Mouse (Mus musculus): ENCODE results near the gene Ap1m2.
"Not testable (repeated sequence)": the region's sequence is repeated elsewhere in the genome, so short reads cannot be mapped to it uniquely, and the experiment has no call there.

Ap1m2 gene

DNA sequence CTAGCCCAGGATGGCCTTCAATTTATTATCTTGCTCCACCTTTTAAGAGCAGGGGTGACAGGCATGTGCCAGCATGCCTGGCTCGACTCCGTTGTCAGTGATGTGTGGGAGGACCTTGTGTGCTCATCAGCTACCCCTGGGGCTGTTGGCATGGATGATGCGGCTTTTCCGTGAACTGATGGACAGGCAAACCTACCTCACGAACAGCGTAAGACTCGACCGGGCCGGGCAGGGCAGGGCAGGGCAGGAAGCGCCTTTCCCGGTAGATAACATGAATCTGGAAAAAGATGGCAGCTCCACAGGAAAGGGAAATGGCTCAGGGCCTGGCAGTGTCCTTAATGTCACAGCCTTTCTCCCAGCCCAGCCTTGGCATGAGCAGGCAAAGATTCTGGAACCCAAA, 12.1 kb upstream of the Ap1m2 start:
- peak; percentile 44 to 67 for DNase-seq

DNA sequence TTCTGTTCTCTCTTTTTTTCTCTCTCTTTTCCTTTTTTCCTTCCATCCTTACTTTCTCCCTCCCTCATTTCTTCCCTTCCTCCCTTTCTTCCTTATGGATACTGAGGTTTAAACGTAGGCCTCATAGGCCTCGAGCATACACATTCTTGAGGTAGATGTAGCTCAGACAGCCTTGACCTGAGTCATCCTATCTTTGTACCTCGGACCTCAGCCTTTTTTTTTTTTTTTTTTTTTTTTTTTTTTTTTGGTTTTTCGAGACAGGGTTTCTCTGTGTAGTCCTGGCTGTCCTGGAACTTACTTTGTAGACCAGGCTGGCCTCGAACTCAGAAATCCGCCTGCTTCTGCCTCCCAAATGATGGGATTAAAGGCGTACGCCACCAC, 10.8 kb upstream of the Ap1m2 start:
- not testable (repeated sequence) for DNase-seq

DNA sequence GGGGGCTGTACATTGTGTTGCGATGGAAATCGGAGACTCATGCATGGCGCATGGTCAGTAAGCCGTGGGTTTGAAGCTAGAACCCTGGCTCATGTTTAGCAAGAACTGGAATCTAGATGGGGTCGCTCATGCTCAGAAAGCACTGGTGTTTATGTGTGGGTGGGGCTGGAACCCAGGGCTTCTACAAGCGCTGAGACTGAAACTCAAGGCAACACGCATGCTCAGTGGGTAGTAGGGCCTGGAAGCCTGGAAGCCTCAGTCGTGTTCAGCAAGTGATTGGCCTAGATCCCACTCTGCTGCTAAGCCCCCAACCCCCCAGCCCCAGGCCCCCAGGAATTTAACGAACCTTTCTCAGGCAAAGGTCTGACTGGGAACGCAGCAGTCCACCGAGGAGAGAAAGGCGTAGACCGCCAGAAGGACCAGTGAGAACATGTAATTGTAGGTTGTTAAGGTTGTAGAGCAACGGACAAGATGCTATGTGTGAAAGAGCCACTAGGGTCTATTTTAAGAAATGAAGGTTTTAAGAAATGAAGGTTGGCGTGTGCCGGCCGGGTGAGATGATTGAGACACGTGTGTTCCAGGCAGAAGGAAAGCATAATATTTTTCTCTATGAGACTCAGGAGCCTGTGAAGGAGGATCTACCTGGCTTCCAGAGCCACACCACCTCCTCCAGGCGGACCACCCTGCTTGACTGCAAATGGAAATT, 10.2 kb upstream of the Ap1m2 start:
- DNase-seq: no peak

DNA sequence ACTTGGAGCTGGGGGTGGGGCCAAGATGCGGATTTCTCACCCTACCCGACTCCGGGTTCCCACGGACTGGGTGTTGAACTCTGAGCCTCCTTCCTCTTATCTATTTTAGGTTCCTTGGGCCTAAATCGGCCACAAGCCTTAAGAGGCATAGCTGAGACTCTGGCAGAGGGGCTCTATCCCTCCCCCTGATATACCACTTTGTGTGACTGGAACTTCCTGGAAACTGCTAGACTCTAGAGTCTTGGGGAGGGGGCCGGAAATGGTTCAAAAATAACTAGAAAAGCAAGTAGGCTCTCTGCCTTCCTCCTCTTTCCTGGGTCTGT, 9.3 kb upstream of the Ap1m2 start:
- DNase-seq: peak; percentile 56 to 65

DNA sequence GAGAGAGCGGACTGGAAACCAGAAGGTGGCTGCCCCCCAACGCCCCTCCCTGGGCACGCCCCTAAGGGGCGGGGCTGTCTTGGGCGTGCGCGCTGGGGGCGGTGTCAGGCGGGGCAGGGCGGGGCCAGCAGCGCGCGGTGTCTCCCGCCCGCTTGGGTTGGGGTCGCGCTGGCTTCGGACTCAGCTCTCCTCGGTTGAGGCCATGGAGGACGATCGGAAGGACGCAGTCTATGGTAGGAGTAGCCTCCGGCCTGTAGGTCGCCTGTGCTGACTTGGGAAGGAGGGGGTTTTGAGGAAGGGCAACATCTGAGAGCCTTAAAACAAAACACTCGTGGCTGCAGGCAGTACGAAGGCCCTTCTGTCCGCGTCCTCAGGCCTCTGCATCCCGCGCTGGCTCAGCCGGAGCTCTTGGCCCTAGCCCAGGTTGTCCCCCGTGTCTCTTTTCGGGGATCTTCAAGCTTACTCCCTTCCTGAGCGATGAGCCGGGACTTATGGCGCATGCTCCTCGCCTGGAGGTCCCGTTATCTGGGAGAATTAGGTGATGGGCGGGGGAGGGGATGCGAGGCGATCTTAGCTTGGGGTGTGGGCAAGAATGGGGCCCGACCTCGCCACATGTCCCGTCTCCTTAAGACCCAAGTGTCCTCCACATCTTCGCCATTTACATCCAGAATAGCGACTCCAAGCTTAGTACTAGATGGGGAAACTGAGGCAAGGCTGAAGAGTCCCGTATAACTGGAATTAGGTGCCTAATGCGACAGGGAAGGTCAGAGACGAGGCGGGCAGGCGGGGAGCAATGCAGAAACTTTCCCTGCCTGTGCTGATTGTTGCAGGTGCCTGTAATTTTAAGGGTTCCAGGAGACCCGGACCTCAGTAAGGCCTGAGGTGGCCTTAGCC, 8.7 kb upstream of the Ap1m2 start, which contains the start of gene Slc44a2:
Slc44a2 (plus strand) TSS at position 80 of the 894 bp plus-strand sequence.
- DNase-seq: peak; percentile 82 to 92

DNA sequence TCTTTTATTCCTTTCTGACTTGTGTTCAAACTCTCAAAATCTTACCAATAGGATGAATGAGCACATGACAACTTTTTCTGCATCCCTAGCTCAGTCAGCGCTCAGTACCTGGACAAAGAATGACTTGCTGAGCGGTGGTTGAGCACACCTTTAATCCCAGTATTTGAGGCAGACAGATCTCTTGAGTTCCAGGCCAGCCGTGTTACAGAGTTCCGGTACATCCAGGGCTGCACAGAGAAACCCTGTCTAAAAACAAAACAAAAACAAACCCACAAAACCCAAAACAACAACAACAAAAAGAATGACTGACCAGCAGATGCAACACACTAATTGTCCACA, 8.1 kb upstream of the Ap1m2 start:
- no peak for DNase-seq

DNA sequence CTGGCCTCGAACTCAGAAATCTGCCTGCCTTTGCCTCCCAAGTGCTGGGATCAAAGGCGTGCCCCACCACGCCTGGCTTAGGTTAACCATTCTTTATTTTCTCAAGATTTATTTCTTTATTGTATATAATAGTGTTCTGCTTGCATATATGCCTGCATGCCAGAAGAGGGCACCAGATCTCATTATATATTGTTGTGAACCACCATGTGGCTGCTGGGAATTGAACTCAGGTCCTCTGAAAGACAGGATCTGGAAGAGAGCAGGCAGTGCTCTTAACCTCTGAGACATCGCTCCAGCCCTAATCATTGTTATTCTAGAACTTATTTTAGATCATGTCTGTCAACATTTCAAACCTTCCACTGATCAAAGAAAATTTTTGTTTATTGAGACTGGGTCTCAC, 7.4 kb upstream of the Ap1m2 start:
- DNase-seq: no peak

DNA sequence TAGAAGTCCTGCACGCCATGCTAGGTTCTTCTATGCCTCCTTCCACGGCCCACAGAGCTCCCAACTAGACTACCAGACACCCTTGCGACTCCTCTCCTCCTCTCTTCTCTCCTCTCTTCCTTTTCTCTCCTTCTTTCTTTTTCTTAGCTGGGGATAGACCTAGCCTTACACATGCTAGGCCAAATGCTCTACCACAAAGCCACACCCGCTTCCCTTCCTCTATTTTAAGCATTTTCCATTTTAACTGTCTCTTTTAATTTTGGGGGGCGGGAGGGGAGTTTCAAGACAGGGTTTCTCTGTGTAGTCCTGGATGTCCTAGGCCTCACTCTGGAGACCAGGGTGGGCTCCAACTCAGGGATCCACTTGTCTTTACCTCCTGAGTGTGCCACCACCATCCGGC, 6.7 kb upstream of the Ap1m2 start:
- DNase-seq: no peak

DNA sequence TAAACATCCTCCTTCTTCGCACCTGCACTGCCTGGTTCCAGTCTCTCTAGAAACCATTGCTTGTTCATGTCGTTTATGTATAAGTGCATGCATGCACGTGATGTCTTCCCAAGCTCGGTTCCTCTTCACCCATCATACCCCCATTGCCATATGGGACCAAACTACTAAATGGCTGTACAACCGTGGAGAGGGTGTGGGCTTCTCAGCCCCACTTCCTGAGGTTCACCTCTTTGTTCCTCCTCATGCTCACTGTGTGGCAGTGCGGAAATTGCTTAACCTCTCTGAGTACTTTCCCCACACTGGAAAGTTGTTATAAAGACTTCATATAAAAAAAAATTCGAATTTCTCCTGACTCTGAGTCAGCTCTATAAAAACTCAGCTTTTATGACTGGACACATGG, 4.6 kb upstream of the Ap1m2 start:
- DNase-seq: no peak

DNA sequence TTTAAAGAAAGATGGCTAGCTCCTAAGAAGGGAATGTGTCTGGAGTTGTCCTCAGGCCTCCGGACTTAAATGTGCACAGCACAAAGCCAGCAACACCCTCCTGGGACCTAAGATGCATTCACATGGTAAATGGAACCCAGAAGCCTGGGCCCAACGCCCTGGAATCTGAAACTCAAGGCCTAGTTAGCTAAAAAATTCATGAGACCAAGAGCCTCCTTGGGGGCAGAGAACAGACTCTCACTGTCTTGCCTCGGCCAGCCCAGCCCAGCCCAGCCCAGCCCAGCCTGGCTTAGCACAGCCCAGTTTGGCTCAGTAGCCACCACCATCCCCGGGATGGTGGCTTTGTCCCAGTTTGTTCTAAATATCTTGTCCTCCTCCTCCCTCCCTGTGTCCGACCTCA, 3.3 kb upstream of the Ap1m2 start:
- DNase-seq: no peak

DNA sequence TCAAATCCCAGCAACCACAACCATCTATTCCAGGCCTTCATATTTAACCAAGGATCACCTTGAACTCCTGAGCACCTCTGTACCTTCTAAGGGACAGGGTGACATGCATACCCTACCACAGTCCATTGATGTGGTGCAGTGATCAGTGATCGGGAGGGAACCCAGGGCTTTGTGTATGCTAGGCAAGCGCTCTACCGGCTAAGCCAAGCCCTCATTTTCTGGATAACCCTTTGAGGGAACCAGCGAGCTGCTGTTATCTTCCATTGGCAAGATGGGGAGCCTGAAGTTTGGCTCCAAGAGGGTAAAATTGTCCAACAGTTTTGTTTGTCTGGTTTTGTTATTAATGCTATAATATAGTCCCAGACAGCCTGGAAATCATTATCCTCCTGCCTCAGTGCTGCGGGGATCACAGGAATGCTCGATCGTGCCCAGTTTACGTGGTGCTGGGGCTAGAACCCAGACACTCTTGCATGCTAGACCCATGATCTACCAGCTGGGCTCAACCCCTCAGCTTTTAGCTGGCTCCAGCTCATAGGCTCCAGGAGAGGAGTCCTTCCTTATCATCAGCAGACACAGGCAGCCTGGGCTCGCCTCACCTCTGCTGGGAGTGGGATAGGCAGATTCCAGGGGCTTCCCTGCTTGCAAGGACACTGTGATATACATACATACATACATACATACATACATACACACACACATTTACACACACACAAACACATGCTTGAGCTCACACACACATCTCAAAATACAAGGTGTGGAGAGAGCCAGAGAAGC, 2.4 kb upstream of the Ap1m2 start:
- DNase-seq: no peak

DNA sequence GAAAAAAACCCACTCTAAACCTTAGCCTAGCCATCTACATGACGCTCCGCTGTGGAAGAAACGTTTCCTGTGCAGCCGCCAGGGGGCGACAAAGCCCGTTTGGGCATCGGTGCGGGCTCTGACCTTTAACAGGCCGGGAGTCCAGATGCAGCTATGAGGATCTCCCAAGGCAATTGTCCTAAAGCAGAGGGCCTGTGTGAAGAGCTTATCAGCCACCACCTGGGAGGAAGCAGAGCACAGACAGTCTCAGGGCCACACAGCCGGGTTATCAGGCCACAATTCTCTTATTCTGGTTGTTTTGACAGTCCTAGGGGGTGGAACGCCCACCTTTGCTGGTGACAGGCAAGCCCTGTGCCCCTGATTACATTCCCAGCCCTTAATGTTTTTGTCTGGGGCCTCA, 1.3 kb upstream of the Ap1m2 start:
- DNase-seq: peak; percentile 84 to 96

DNA sequence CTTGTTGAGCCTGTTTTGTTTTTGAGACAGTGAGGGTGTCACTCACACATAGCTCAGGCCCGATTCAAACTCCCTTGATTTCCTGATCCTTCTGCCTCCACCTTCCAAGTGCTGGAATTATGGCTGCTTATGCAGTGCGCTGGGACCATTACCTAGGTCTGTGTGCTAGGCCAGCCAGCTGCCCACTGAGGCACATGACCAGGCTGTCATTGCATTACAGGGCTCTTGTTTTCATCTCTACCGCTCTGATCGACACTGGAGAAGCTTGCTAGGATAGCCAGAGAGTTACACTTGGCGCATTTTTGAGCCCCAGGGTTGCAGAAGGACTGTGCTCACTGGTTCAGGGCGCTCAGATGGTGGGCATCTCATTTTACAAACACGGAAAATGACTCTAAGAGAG, 442 bp downstream of the Ap1m2 start:
- no peak for DNase-seq

DNA sequence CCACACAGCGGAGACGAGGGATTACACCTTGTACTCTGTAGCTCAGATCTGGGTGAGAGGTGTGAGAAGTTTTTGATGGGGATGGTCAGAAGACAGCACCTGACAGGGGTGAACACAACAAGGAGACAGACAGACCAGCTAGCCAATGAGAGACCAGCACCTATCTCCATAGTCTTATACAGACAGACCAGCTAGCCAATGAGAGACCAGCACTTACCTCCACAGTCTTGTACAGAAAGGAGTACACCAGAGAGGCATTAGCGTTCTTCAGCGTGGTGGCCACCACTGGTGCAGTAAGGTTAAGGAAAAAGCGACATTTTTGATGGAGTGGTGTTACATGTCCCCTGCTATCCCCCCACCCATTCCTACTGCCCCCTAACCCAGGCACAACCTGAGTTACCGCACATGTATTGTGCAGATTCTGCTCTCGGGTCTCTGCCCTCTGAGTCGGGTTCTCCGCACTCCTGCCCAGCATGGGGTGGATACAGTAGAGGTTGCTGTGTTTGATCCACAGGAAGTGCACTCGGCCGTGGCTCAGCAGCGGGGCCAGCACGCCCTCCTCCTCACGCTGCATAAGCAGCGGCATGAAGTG, 2.9 kb downstream of the Ap1m2 start:
- peak; percentile 46 to 49 for DNase-seq

DNA sequence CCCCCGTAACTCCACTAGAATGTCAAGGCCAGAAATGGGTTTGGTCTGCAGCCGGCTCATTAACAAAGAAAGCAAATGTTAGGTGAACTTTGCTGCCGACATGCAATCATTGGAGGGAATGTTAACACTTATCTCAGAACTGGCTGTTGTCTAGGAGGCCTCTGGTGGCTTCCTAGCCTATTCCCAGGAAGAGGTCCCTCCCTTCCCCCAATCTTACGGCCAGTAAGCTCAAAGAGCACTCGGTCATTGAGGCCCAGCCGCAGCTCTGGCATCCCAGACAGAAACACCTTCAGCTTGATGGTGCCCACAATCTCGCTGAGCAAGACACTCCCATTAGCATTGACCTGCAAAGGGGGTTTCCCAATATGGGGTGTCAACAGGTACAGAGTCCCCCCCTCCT, 7.1 kb downstream of the Ap1m2 start:
- DNase-seq: no peak

DNA sequence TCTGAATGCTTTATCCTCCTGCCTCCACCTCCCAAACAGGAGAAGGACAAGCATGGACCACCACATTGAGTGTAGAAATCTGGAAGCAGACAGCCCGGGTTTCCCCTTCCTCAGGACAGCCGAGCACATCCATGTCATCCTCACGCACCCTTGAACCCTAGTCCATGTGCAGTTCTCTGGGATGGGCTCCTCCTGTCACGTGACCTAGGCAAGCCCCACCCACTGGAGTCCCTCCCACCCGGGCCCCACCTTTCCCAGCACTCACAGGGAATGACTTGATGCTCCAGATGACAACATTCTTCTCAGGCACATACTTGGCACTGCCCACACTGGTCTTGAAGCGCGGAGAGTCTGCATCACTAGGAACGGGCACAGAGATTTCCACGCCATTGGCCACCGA, 13.1 kb downstream of the Ap1m2 start:
- no peak for DNase-seq

DNA sequence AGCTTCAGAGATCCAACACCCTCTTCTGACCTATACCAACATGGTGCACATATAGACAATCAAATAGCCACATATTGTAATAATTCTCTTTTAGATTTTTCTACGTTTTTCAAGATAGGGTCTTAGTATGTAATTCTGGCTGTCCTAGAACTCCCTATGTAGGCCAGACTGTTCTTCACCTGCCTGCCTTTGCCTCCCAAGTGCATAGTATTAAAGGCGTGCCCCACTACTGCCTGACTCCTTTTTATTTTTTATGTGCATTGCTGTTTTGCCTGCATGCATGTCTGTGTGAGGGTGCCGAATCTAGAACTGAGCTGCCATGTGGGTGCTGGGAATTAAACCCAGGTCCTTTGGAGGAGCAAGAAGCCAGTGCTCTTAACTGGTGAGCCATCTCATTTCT, 19.9 kb downstream of the Ap1m2 start:
- DNase-seq: no peak

DNA sequence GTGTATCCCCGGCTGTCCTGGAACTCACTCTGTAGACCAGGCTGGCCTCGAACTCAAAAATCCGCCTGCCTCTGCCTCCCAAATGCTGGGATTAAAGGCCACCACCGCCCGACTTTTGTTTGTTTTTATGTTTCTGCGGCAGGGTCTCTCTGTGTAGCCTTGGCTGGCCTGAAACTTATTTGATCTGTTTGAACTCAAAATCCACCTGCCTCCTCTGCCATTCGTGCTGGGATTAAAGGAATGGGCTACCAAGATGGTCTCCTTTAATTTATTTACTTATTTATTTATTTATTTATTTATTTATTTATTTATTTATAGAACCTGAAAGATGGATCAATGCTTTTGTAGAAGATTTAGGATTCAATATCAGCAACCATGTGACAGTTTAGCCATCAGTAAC, 20.3 kb downstream of the Ap1m2 start:
- DNase-seq: not testable (repeated sequence)

DNA sequence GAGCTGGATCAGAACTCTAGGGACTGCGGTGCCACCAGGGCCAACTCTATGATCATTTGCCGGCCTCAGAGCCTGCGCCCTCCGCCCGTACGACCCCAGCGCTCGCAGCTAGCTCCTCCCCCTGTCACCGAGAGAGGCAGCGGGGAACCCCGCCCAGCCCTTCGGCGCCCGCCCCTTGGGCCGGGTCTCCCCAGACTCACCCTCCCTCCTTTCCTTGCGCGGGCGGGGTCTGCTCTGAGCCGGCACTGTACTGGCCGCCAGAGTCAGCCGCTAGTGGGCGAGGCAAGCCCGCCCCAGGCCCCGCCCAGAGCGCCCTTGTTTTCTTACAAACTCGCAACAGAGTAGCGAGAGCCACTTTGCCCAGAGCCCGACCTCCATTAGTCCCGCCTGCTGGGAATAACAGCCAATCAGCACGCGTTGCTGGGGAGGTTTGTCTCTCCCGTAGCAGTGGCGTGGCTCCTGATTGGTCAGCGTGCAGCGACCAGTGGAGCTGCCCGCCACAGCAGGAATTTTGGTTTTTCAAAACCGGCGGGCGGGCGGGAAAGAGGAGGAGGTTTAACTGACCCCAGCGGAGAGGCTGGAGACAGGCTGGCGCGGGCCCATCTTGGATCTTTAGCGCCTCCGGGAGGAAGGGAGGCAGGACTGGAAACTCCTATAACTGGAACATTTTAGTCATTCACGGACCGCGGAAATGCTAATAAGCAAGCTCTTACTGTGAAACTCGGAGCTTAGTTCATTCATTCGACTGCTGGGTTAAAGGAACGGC, 20.9 kb downstream of the Ap1m2 start, which contains the start of gene Cdkn2d:
Cdkn2d (minus strand) TSS at position 386 of the 766 bp plus-strand sequence.
- DNase-seq: peak; percentile 100

DNA sequence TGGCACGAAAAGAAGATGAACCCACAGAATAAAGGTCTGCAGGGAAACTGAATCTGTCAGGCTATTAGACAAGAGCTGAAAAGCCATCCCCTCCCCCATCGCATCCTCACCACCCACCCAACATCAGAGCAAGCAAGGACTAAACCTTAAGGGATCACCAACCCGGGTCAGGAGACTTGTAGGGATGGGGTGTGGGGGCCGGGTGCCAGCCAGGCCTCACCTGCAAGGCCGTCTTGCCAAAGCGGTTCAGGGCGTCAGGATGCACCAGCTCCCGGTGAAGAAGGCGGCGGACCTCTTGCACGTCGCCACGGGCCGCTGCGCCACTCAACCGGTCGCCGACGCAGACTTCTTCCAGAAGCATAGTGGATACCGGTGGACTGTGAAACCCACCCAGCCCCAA, 21.5 kb downstream of the Ap1m2 start:
- peak in 1 of 2 experiments; percentile 28 for DNase-seq

DNA sequence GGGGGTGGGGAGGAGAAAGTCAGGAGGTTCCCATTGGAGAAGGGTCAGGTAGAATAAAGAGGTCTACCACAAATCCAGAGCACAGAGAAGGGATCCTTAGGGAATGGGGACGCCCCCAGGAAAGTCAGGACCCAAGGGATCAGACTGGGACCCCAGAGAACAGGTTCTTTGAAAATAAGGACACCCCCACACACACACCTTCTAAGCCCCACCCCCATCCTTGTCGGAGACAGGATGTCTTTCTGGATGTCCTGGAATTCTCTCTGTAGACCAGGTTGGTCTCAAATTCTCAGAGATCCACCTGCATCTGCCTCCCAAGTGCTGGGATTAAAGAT, 22.8 kb downstream of the Ap1m2 start:
- DNase-seq: no peak

All from kidney, postnatal 36 days (tissue).